Mouse (Mus musculus): ENCODE results near the gene Tex19.2.
"Not testable (repeated sequence)": the region's sequence is repeated elsewhere in the genome, so short reads cannot be mapped to it uniquely, and the experiment has no call there.

The Tex19.2 gene

GRCm38 (mm10) chr11:121112091-121112775 lies 6.2 kb downstream of the Tex19.2 start:
- in situ Hi-C loops (cut with MboI; ENCODE audit: unreplicated experiment in 2 of 2) = no loop called here

GRCm38 (mm10) chr11:121111601-121112000 lies 6.9 kb downstream of the Tex19.2 start:
- in situ Hi-C loops (cut with MboI; ENCODE audit: unreplicated experiment in 2 of 2) = no loop called here

- in situ Hi-C loops (cut with MboI; ENCODE audit: unreplicated experiment in 2 of 2) = no loop called here
Measured at GRCm38 (mm10) chr11:121111051-121111450, 7.4 kb downstream of the Tex19.2 start.

DNA sequence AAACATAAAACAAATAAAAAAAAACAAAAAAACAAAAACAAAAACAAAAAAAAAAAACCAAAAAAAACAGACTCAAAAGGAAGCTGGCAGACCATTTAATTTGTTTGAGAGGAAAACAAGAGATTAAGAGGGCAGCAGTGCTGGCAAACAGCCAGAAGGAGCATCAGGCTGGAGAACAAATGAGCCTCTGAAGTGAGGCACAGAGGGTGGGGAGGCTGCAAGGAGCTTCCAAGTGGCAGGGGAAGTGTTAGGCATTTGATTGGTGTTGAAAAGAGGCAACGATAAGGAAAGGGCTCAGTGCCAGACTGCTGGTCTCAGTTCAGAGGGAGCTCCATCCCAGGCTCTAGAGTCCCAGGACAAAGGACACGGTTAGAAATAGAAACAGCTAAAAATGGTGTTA lies 8.5 kb downstream of the Tex19.2 start:
- in situ Hi-C loops (cut with MboI; ENCODE audit: unreplicated experiment in 2 of 2) = no loop called here

DNA sequence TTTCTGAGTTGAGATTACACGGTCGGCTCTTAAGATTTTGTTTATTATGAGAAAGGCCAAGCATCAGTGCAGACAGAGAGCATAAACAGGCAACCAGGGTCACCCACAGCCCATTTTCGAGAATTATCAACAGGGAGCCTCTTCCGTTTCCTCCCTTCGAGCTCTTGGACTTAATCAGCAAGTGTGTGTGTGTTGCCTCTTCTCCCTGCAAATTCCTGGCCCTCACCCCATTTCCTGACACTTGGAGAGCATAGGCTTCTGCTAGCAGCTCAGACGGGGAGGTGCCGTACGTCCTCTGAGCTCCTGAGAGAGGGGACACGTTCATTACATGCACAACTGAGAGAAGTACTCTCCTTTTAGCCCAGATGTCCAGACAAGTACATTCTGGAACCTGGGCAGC lies 10.4 kb downstream of the Tex19.2 start:
- in situ Hi-C loops (cut with MboI; ENCODE audit: unreplicated experiment in 2 of 2) = no loop called here

- in situ Hi-C loops (cut with MboI; ENCODE audit: unreplicated experiment in 2 of 2) = not testable (repeated sequence)
Measured at GRCm38 (mm10) chr11:121107242-121107641, 11.2 kb downstream of the Tex19.2 start.

DNA sequence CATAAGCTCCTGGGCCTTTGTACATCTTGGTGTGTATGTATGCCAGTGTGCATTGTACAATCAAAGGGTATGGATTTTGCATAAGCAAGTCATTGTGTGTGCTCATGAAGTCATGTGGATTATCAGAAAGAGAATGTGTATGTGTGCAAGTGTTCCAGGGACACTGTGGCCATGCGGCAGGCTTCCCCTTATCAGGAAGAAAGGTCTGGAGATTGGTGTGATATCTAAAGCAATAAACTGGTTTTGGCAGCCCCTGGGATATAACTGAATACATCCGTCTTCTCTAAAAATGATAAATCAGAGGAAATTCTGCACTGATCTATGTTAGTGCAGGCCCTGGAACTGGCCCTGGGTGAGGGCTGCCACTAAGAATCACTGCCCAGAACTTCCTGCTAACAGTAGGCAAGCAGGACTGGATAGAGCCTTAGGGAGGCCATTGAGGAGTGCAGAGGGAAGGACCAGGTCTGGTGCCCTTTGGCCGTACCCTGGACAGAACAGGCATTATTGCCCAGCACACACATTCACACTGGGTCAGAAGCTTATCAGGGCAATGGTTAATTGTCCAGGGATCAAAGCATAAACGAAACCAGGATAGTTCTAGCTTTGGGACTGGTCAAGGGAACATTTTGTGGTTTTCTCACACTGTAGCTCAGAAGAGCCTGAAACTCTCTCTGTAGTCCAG lies 17.2 kb downstream of the Tex19.2 start:
- in situ Hi-C loops (cut with MboI; ENCODE audit: unreplicated experiment in 2 of 2) = no loop called here

GRCm38 (mm10) chr11:121100692-121101091 lies 17.8 kb downstream of the Tex19.2 start:
- in situ Hi-C loops (cut with MboI; ENCODE audit: unreplicated experiment in 2 of 2) = no loop called here

GRCm38 (mm10) chr11:121099762-121100161 lies 18.7 kb downstream of the Tex19.2 start:
- in situ Hi-C loops (cut with MboI; ENCODE audit: unreplicated experiment in 2 of 2) = no loop called here

GRCm38 (mm10) chr11:121092606-121093585 lies 25.6 kb downstream of the Tex19.2 start:
- in situ Hi-C loops (cut with MboI; ENCODE audit: unreplicated experiment in 2 of 2) = no loop called here

DNA sequence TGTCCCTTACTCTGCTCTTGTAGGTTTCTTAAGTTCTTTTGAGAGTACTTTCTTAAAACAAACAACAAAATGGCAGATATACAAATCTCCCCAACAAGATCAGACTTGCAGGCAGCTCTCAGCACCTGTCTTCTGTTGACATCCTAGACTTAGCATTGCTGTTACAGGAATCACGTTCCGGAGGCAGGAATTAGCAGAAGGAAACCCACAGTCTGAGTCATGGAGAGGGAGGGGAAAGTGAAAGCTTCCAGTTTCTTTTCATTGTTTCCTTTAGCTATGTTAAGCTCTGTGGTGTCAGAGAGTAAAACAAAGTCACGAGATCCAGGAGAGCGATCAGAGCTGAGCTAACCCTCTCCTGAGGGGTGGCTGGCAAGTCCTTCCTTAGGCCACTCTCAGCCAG lies 27.5 kb downstream of the Tex19.2 start:
- in situ Hi-C loops (cut with MboI; ENCODE audit: unreplicated experiment in 2 of 2) = no loop called here

DNA sequence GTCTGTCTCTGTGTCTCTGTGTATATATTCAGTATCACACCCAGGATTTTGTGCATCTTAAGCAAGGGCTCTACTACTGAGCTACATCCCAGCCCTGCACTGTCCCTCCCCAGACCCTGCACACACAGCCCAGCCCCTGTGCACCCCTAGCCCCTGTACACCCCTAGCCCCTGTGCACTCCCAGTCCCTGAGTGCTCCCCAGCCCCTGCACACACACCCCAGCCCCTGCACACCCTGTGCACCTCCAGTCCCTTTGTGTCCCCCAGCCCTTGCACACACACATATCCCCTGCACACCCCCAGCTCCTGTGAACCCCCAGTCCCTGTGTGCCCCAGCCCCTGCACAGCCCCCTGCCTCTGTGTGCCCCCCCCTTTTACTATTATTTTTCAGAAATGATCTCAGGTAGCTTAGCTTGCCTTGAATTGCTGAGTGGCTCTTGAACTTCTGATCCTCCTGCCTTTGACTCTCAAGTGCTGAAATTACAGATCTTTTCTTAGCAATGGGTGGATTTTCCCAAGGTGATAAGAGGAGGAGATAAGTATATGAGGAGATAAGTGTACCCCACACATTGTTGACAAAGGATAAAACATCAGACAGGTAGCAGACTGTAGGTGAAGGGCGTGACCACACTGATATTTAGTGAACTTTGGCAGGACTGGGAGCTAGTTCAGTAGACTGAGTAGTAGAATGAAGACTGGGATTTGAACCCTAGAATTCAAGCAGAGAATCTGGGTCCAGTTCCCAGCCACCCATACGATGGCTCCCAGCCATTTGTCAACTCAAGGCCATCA lies 28.5 kb downstream of the Tex19.2 start:
- in situ Hi-C loops (cut with MboI; ENCODE audit: unreplicated experiment in 2 of 2) = no loop called here

DNA sequence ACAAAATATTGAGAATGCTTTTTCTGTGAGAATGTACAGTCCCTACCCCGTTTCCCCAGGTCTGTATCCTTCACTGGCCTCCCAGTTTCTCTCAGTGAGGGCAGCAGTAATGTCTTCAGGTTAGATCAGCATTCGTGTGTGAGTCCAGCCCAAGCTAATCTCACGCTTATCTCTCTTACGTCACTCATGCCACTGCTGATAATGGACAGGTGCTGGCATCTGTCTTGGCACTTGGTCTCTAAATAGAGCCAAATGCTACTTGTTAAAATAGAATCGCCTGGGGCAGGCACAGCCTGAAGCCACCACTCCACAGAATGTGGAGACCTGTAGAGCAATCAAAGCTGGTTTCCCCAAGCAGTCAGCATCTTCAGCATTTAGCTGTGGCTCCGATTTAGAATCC lies 29.5 kb downstream of the Tex19.2 start:
- in situ Hi-C loops (cut with MboI; ENCODE audit: unreplicated experiment in 2 of 2) = no loop called here

DNA sequence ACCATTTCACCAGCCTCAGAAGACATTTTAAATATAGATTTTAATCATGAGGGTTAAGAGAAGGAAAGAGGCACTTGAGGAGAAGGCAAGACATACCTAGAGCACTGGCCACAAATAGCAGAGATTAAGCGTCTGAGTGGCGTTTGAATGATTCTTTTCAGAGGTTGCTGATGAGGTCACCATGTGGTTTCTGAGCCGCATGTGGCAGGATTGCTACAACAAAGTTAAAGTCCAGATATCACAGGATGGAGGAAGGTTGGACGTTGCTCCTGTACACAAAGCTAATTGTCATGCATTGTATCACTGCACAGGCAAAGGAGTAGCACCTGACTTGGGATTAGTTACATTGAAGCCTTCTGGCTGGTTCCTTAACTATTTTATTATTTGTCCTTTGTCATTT lies 32.2 kb downstream of the Tex19.2 start:
- in situ Hi-C loops (cut with MboI; ENCODE audit: unreplicated experiment in 2 of 2) = no loop called here

DNA sequence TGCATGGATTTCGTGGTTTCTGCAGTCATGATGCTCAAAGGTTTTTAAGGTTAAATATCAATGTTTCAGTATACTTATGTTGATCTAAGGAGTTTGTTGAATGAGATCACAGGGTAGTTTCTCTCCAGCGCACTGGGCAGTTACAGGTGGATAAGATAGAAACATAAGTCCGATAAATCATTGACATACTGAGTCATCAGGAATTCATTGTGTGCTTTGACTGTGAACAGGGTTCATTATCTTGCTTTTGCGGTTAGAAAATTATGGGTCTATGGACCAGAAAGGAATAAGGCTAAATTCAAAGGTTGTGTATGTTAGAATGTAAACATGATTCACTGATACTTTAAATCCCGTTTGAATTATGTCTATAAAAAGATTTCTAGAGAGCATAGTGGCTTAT lies 33.3 kb downstream of the Tex19.2 start:
- in situ Hi-C loops (cut with MboI; ENCODE audit: unreplicated experiment in 2 of 2) = no loop called here

DNA sequence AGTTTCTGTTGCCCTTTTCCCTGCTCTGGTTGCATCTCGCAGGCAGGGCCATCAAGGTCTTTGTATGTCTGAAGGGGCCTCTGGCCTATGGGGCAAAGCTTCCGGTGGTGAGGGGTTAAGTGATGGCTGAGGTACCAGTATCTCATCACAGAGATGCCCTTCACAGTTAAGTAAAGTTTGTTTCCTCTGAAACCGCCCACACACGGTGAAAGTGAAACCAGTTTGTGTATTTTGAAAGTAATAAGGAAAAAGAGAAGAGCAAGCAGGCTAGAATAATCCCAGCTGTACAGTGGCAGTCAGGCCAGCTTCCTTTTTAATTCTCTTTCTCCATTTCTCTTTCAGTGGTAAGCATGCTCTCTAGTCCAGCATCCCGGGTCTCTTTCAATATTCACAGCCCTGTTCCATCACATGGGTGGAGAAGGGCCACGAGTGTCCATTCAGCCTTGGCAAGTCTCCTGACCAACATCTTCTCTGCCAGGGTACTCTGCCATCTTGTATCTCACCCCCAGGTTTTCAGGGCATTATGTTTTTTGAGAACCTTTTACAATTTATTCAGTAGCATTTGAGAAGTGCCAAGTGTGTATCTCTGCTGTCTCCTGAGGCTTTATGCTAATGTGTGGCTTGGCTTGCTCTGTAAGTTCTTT lies 35.5 kb downstream of the Tex19.2 start:
- in situ Hi-C loops (cut with MboI; ENCODE audit: unreplicated experiment in 2 of 2) = no loop called here

- in situ Hi-C loops (cut with MboI; ENCODE audit: unreplicated experiment in 2 of 2) = no loop called here
Measured at GRCm38 (mm10) chr11:121082250-121082649, 36.2 kb downstream of the Tex19.2 start.

- in situ Hi-C loops (cut with MboI; ENCODE audit: unreplicated experiment in 2 of 2) = no loop called here
Measured at GRCm38 (mm10) chr11:121081120-121081519, 37.4 kb downstream of the Tex19.2 start, which contains the start of gene Sectm1a. Gene Sectm1a, minus strand, starts transcription at chr11:121081220.

GRCm38 (mm10) chr11:121080330-121080729 lies 38.1 kb downstream of the Tex19.2 start:
- in situ Hi-C loops (cut with MboI; ENCODE audit: unreplicated experiment in 2 of 2) = no loop called here

DNA sequence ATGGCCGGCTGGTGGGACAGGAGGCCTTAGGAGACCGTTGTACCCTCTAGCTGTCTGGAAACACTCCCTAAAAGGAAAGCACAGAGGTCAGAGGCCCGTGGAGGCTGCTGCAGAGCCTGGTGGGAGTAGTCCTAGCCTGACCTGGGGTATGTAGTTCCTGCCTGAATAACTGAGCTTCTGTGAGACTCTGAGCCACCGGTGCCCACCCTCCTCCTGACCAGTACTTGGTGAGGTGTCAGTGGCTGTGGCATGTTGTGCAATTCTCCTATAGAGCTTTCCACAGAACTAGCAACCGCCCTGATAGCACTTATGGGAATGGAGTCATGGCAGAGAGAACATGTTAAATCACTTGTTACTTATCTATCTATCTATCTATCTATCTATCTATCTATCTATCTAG lies 42.8 kb downstream of the Tex19.2 start:
- in situ Hi-C loops (cut with MboI; ENCODE audit: unreplicated experiment in 2 of 2) = no loop called here
